Mouse (Mus musculus): Measurements from ENCODE around the gene Lhx8. TPM values are rescaled to one million over a fixed set of nuclear protein-coding genes. Genes with fewer than 3 reads are reported as not detected.

Lhx8 gene
- polyA plus RNA-seq, 1 experiment, result not detected

GRCm38 (mm10) chr3:154339649-154340260 lies 9.3 kb upstream of the Lhx8 start:
- WGBS, result 88% methylated on average over 17 of the region's 17 CpGs
- no peak for TF ChIP-seq POLR2A (IDR thresholded peaks at IDR 0.05; ENCODE audit: borderline replicate concordance, control insufficient read depth, low read depth, low read length)
- no peak for TF ChIP-seq CTCF (IDR thresholded peaks at IDR 0.05; ENCODE audit: control insufficient read depth, insufficient read depth, low read length)
- H3K27ac ChIP-seq (ENCODE audit: control insufficient read depth, insufficient read depth, low read depth, low read length, poor library complexity), result no peak overlapping the region
- no peaks in the 10 kb centered on the region for H3K4me1 ChIP-seq (ENCODE audit: control insufficient read depth, insufficient read depth, low read length)
- no peak overlapping the region for H3K4me3 ChIP-seq (replicated peaks; ENCODE audit: control insufficient read depth, low read depth, low read length)

- Histone ChIP-seq H3K4me3 (replicated peaks; ENCODE audit: control insufficient read depth, low read depth, low read length) (no peak overlapping the region), H3K4me1 (ENCODE audit: control insufficient read depth, insufficient read depth, low read length) (no peaks in the 10 kb centered on the region), H3K27ac (ENCODE audit: control insufficient read depth, insufficient read depth, low read depth, low read length, poor library complexity) (no peak overlapping the region)
- TF ChIP-seq POLR2A (IDR thresholded peaks at IDR 0.05; ENCODE audit: borderline replicate concordance, control insufficient read depth, low read depth, low read length) (no peak), CTCF (IDR thresholded peaks at IDR 0.05; ENCODE audit: control insufficient read depth, insufficient read depth, low read length) (no peak)
- 4% methylated on average over 10 of the region's 10 CpGs for WGBS
These were observed 4.3 kb upstream of the Lhx8 start for GRCm38 (mm10) chr3:154334806-154335205.

DNA sequence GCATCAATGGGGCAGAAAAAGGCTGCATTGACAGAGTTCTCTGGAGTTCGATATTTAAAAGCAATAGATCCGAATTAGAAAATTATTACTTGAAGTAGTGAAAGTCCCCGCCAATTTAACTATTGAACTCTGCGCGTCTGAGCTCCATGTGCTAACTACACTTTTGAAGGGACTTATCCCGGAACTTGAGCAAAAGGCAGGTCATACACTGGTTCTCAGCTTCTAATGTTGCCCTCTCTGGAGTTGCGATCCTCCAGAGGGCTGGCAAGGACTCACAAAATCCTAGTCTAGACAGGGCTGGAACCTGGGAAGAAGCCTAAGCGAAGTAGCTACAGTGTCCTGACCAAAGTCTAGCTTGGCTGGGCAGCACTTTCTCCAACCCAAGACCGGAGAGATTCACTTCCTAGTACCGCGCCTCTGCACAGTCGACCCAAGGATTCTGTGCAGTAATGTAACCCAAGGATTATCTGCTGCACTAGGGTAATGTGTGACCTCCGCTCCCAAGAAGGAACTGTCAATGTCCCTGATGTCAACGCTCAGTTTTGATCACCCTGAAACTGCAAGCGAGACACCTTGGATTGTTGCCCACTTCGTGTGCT lies 3.0 kb upstream of the Lhx8 start:
- WGBS, result 4% methylated on average over 16 of the region's 16 CpGs
- TF ChIP-seq POLR2A (IDR thresholded peaks at IDR 0.05; ENCODE audit: borderline replicate concordance, control insufficient read depth, low read depth, low read length), result no peak
- TF ChIP-seq CTCF (IDR thresholded peaks at IDR 0.05; ENCODE audit: control insufficient read depth, insufficient read depth, low read length), result no peak
- no peaks in the 10 kb centered on the region for H3K4me1 ChIP-seq (ENCODE audit: control insufficient read depth, insufficient read depth, low read length)
- no peak overlapping the region for H3K4me3 ChIP-seq (replicated peaks; ENCODE audit: control insufficient read depth, low read depth, low read length)
- no peak overlapping the region for H3K27ac ChIP-seq (ENCODE audit: control insufficient read depth, insufficient read depth, low read depth, low read length, poor library complexity)

DNA sequence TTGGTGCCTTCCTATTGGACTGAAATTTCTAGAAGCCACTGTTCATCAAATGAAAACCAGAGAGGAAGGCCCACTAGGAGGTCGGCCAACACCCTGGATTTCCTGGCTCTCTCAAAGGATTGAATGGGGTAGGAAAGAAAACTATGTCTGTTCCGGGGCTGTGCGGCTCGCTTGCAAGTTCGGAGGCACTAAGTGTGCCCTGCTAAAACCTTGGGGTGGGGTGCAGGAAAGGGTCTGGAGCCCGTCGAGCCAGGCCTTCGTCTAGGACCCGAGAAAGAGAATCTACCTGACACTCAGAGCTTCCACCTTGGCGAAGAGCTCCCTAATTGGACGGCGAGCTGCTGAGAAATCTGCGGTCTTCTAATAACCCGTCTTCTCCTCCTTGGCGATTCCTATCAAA lies 2.5 kb upstream of the Lhx8 start:
- no peak overlapping the region for H3K27ac ChIP-seq (ENCODE audit: control insufficient read depth, insufficient read depth, low read depth, low read length, poor library complexity)
- WGBS, result 6% methylated on average over 15 of the region's 15 CpGs
- no peaks in the 10 kb centered on the region for H3K4me1 ChIP-seq (ENCODE audit: control insufficient read depth, insufficient read depth, low read length)
- TF ChIP-seq CTCF (IDR thresholded peaks at IDR 0.05; ENCODE audit: control insufficient read depth, insufficient read depth, low read length) (no peak), POLR2A (IDR thresholded peaks at IDR 0.05; ENCODE audit: borderline replicate concordance, control insufficient read depth, low read depth, low read length) (no peak)
- H3K4me3 ChIP-seq (replicated peaks; ENCODE audit: control insufficient read depth, low read depth, low read length), result no peak overlapping the region

- Histone ChIP-seq H3K4me3 (replicated peaks; ENCODE audit: control insufficient read depth, low read depth, low read length) (no peak overlapping the region), H3K4me1 (ENCODE audit: control insufficient read depth, insufficient read depth, low read length) (no peaks in the 10 kb centered on the region), H3K27ac (ENCODE audit: control insufficient read depth, insufficient read depth, low read depth, low read length, poor library complexity) (no peak overlapping the region)
- WGBS, result 1% methylated on average over 20 of the region's 20 CpGs
- TF ChIP-seq CTCF (IDR thresholded peaks at IDR 0.05; ENCODE audit: control insufficient read depth, insufficient read depth, low read length) (no peak), POLR2A (IDR thresholded peaks at IDR 0.05; ENCODE audit: borderline replicate concordance, control insufficient read depth, low read depth, low read length) (no peak)
These were observed 1.7 kb upstream of the Lhx8 start for GRCm38 (mm10) chr3:154332213-154332530.

DNA sequence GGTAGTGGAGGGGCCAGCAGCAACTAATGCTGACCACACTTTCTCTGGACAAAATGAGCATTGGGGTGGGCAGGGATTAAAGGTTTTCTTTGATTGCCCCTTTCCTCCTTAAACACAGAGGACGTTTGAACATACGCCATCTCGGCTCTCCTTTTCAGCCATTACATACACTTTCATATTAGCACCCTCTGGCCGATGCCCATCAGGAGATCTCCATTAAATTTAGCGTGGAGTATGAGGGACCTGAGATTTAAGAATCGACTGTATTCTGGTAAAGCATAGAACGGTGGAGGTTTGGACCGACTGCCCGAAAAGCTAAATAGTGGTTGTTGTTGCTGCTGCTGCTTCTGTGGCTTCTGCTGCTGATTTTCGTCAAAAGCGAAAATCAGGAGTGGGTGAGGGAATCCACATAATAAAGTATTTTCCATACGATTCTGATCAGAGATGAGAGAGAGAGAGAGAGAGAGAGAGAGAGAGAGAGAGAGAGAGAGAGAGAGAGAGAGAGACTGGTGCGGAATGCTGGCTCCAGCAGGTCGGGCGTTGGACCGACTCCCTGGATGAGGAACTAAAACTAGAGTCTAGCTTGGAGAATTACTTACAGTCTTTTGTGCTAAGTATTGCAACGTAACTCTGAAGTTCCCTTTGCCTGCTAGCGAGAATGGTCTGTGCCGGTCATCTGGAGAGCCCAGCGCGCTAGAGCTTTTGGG lies 1.2 kb upstream of the Lhx8 start:
- Histone ChIP-seq H3K27ac (ENCODE audit: control insufficient read depth, insufficient read depth, low read depth, low read length, poor library complexity) (no peak overlapping the region), H3K4me3 (replicated peaks; ENCODE audit: control insufficient read depth, low read depth, low read length) (no peak overlapping the region), H3K4me1 (ENCODE audit: control insufficient read depth, insufficient read depth, low read length) (no peaks in the 10 kb centered on the region)
- WGBS, result 3% methylated on average over 21 of the region's 21 CpGs
- no peak for TF ChIP-seq POLR2A (IDR thresholded peaks at IDR 0.05; ENCODE audit: borderline replicate concordance, control insufficient read depth, low read depth, low read length)
- no peak for TF ChIP-seq CTCF (IDR thresholded peaks at IDR 0.05; ENCODE audit: control insufficient read depth, insufficient read depth, low read length)

DNA sequence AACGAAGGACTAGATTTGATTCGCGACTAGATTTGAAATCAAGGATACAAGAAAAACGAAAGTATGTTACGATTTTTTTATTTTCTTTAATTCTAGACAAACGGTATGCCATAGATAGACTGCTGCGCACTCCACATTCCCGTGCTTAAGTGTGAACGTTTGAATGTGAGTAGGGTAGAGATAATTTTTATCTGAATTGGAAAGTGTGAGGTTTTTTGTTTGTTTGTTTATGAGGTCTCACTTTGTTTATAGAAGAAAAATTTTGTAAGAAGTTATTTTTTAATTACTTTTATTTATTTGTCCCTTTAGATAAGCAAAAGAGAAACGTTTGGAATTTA lies 513 bp upstream of the Lhx8 start:
- TF ChIP-seq POLR2A (IDR thresholded peaks at IDR 0.05; ENCODE audit: borderline replicate concordance, control insufficient read depth, low read depth, low read length) (no peak), CTCF (IDR thresholded peaks at IDR 0.05; ENCODE audit: control insufficient read depth, insufficient read depth, low read length) (no peak)
- WGBS, result 2% methylated on average over 10 of the region's 10 CpGs
- H3K4me3 ChIP-seq (replicated peaks; ENCODE audit: control insufficient read depth, low read depth, low read length), result no peak overlapping the region
- no peaks in the 10 kb centered on the region for H3K4me1 ChIP-seq (ENCODE audit: control insufficient read depth, insufficient read depth, low read length)
- no peak overlapping the region for H3K27ac ChIP-seq (ENCODE audit: control insufficient read depth, insufficient read depth, low read depth, low read length, poor library complexity)

GRCm38 (mm10) chr3:154329323-154330180 lies 907 bp downstream of the Lhx8 start:
- Histone ChIP-seq H3K27ac (ENCODE audit: control insufficient read depth, insufficient read depth, low read depth, low read length, poor library complexity) (no peak overlapping the region), H3K4me1 (ENCODE audit: control insufficient read depth, insufficient read depth, low read length) (no peaks in the 10 kb centered on the region), H3K4me3 (replicated peaks; ENCODE audit: control insufficient read depth, low read depth, low read length) (no peak overlapping the region)
- TF ChIP-seq POLR2A (IDR thresholded peaks at IDR 0.05; ENCODE audit: borderline replicate concordance, control insufficient read depth, low read depth, low read length), result no peak
- TF ChIP-seq CTCF (IDR thresholded peaks at IDR 0.05; ENCODE audit: control insufficient read depth, insufficient read depth, low read length), result no peak
- 1% methylated on average over 54 of the region's 54 CpGs for WGBS

Measured in bone marrow, adult 2 months (tissue).